Mouse (Mus musculus) stomach, embryonic 14.5 days (tissue): Measurements from ENCODE around the gene Hsdl2. TPM values are rescaled to one million over a fixed set of nuclear protein-coding genes. Genes with fewer than 3 reads are reported as not detected.

Source experiments
- ATAC-seq: fragments of 200-750 bp; cut with Nextera tagmentation; 2 replicates; pipeline ENCODE4 v1.8.0; 2017; ENCODE audit warnings: low read depth, moderate TSS enrichment; ENCODE audit not compliant: insufficient number of reproducible peaks, insufficient read depth, low FRiP score
- H3K27ac ChIP-seq: fragments of 300-500 bp; sonication (generic); 2 replicates; pipeline ENCODE4 v1.5.1; 2014; ENCODE audit warnings: mild to moderate bottlenecking, low read length, moderate library complexity, mixed read lengths
- H3K27me3 ChIP-seq: fragments of 300-500 bp; sonication (generic); 2 replicates; pipeline ENCODE4 v1.6.1; 2014; ENCODE audit warnings: low read length, control low read depth, mixed read lengths; ENCODE audit not compliant: control insufficient read depth, insufficient read depth
- H3K36me3 ChIP-seq: fragments of 300-500 bp; sonication (generic); 2 replicates; pipeline ENCODE4 v1.6.1; 2014; ENCODE audit warnings: mild to moderate bottlenecking, control low read depth, low read length, moderate library complexity, mixed read lengths; ENCODE audit not compliant: control insufficient read depth, insufficient read depth
- H3K4me1 ChIP-seq: fragments of 300-500 bp; sonication (generic); 2 replicates; pipeline ENCODE4 v1.6.1; 2014; ENCODE audit warnings: low read length, control low read depth, mixed read lengths; ENCODE audit not compliant: control insufficient read depth, insufficient read depth
- H3K4me2 ChIP-seq: fragments of 300-500 bp; sonication (generic); replicated peaks from 2 replicates; pipeline ENCODE4 v1.6.1; 2014; ENCODE audit warnings: low read depth, low read length, control low read depth
- H3K4me3 ChIP-seq: fragments of 300-500 bp; sonication (generic); 2 replicates; pipeline ENCODE4 v1.5.1; 2014; ENCODE audit warnings: low read depth, low read length, control low read depth
- H3K9ac ChIP-seq: fragments of 300-500 bp; sonication (generic); replicated peaks from 2 replicates; pipeline ENCODE4 v1.6.1; 2014; ENCODE audit warnings: low read depth, mild to moderate bottlenecking, control low read depth, low read length, moderate library complexity, mixed read lengths
- H3K9me3 ChIP-seq: fragments of 300-500 bp; sonication (generic); 2 replicates; pipeline ENCODE4 v1.6.1; 2016; ENCODE audit warnings: low read depth, low read length, control low read depth; ENCODE audit not compliant: control insufficient read depth
- WGBS: fragments of 180-500 bp; shearing (Covaris S2); extraction: QIAGEN DNeasy Blood & Tissue Kit; methylation state at CpG from one replicate; pipeline ENCODE4 v1.1.7; 2014; 5-methylcytosine and 5-hydroxymethylcytosine counted together
- polyA plus RNA-seq: library from polyadenylated mRNA; unstranded; fragments of >200 nt; fragmentation: Nextera tagmentation; extraction: Ambion mirVana; gene quantifications from 2 replicates; pipeline ENCODE4 v1.2.1, GENCODE M21; 2014

Gene Hsdl2
- polyA plus RNA-seq, 1 experiment from 2014 or later = 25.0 TPM

DNA sequence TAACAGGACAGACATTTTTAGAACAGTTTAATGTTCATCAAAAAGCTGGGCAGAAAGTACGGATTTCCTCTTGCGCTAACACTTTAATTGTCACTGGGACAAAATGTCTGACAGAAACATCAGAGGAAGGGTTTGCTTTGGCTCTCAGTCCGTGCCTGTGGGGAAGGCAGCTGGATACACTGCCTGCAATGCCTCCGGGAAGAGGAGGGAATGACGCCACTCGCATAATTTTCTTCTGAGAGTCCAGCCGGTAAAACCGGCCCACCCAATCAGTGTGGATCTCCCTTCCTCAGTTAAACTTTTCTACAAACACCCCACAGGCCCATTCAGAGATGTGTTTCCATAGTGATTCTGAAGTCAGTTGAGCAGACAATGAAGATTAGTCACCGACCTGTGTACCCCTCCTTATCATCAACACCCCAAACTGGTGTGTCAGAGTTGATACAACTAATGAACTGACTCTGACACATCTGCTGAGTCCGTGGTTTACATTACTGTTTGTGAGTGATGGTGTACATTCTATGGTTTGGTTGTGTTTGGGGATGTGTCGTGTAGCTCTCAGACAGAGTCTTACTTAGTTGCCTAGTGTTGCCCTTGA is 8.7 kb upstream of the Hsdl2 start:
- H3K9me3 ChIP-seq = no peaks in the 10 kb centered on the region
- no peaks in the 10 kb centered on the region for H3K27me3 ChIP-seq
- no peak overlapping the region for H3K4me2 ChIP-seq
- H3K9ac ChIP-seq = no peak overlapping the region
- no peak overlapping the region for H3K4me3 ChIP-seq
- ATAC-seq = no peak
- H3K4me1 ChIP-seq = no peaks in the 10 kb centered on the region
- WGBS = 87% methylated on average over 11 of the region's 11 CpGs
- no peaks in the 10 kb centered on the region for H3K36me3 ChIP-seq
- no peak overlapping the region for H3K27ac ChIP-seq

DNA sequence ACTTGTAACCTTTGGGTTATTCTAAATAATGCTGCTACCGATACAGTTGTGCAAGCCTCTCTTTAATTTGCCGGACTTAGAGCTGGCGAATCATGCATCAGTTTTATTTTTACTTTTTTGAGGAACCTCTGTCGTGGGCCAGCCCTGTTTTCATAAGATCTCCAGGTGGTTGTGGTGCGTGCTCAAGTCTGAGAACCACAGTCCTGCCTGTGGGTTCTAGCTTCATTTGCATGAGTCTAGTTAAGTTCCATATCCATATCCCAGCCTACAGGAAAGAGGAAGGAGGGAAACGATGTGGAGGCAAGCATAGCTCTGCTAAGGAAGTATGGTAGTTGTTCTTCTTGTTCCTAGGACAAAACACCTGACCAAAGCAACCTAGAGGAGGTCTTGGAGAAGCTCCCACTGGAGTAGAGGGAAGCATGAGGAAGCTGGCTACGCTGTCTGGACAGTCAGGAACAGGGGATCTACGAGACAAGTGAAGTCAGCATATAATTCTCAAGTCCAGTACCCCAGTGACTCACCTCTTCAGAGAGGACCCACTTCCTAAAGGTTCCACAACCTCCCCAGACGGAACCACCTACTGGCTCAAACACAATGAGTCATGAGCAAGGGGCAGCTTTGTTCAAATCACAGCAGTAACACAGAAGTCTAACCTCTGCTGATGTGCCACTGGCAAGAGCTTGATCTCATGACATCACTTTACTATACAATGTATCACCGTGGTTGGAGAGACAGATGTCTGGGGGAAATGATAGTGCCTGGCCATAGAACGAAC is 6.0 kb upstream of the Hsdl2 start:
- 82% methylated on average over 11 of the region's 11 CpGs for WGBS
- no peak overlapping the region for H3K4me3 ChIP-seq

DNA sequence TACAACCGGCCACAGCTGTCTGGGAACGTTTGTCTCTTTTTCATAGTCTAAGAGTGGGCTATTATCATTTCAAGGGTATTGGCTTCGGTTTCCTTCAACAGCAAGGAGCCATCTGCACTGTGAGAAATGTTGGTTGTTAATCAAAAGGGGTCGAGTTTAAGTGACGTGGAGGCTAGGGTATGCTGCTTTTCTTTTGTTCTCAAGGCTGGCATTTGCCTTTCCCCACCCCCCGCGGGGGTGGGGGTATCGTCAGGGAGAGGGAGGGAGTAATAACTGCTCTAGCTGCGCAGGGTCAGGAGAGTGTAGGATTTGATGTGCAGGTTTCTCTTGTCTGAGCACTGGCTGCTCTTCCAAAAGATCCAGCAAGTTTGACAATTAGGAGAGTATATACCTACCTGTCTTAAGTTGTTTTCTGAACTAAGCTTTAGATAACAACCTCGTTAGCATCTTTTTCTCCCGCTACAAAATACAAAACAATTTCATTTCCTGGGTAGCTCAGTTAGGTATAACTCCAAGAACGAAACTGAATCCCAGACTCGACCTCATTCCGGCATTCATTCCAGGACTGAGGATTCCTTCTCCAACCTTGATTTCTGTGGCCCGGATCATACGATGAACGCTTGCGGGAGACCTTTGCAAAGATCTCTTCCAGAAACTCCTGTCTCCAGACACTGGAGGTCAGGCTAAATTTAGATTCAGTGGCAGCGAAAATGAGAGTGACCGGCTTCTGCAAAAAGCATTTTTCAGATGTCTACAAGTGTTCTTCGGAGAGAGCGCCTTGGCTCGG is 675 bp upstream of the Hsdl2 start:
- peaks cover 3% of the 10 kb centered on the region; the same call in 1 of the 2 replicates for H3K4me1 ChIP-seq
- H3K4me2 ChIP-seq = peak overlapping the region; percentile 92
- no peaks in the 10 kb centered on the region for H3K36me3 ChIP-seq
- peak overlapping the region; percentile 83 for H3K27ac ChIP-seq
- no peak; the same call in 1 of the 2 replicates for ATAC-seq
- H3K4me3 ChIP-seq = peak overlapping the region; percentile 72
- no peaks in the 10 kb centered on the region for H3K9me3 ChIP-seq
- WGBS = under 1% methylated on average over 23 of the region's 23 CpGs
- no peaks in the 10 kb centered on the region for H3K27me3 ChIP-seq
- H3K9ac ChIP-seq = peak overlapping the region; percentile 43

More for the DNA sequence above, 6.0 kb upstream of the Hsdl2 start:
- no peak overlapping the region for H3K4me2 ChIP-seq
- H3K9me3 ChIP-seq = no peaks in the 10 kb centered on the region
- H3K4me1 ChIP-seq = no peaks in the 10 kb centered on the region
- H3K27me3 ChIP-seq = no peaks in the 10 kb centered on the region
- no peak overlapping the region for H3K27ac ChIP-seq
- H3K36me3 ChIP-seq = no peaks in the 10 kb centered on the region
- H3K9ac ChIP-seq = no peak overlapping the region
- ATAC-seq = no peak

DNA sequence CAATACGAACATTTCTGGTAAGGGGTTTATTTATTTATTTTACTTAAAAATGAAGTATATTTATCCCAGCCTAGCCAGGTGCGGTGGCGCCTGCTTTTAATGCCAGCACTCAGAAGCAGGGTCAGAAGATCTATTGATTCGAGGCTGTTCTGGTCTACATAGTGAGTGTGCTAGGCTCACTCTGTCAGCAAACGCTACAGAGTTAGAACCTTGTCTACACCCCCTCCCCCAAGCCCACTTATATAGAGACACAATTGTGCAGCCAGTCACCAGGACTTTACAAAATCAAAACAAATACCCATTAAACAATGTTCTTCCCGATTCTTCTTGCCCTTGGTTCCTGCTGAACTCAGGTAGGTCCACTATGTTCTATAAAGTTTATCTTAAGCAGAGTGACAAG is 823 bp downstream of the Hsdl2 start:
- Histone ChIP-seq H3K4me2 (peak overlapping the region; percentile 92), H3K27me3 (no peaks in the 10 kb centered on the region), H3K4me1 (peaks cover 3% of the 10 kb centered on the region; the same call in 1 of the 2 replicates), H3K9ac (no peak overlapping the region), H3K4me3 (peak overlapping the region; percentile 72), H3K36me3 (no peaks in the 10 kb centered on the region), H3K27ac (no peak overlapping the region), H3K9me3 (no peaks in the 10 kb centered on the region)
- no peak for ATAC-seq
- 15% methylated on average over 6 of the region's 6 CpGs for WGBS

DNA sequence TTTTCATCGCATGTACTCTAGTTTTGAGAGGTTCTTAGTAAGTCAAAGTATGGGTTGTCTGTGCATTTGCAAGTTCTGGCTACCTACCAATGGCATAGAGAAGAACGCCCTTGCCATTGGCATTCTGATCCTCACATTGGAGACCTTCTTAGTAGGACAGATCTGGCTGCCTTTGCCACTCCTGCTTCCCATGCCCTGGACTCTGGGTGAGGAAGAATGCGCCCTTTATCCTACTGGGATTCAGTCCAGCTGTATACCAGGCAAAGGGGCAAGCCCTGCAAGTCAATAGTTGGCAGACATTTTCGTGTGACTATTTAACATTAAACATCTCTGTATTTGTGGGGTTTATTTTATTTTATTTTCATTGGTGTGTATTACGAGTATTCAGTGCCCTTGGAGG is 3.7 kb downstream of the Hsdl2 start:
- H3K27ac ChIP-seq = no peak overlapping the region
- no peak overlapping the region for H3K9ac ChIP-seq
- no peak overlapping the region for H3K4me2 ChIP-seq
- WGBS = 88% methylated on average over 5 of the region's 5 CpGs
- H3K4me3 ChIP-seq = no peak overlapping the region
- H3K27me3 ChIP-seq = no peaks in the 10 kb centered on the region
- H3K9me3 ChIP-seq = no peaks in the 10 kb centered on the region
- no peak for ATAC-seq
- H3K4me1 ChIP-seq = peaks cover 3% of the 10 kb centered on the region; the same call in 1 of the 2 replicates
- H3K36me3 ChIP-seq = no peaks in the 10 kb centered on the region

DNA sequence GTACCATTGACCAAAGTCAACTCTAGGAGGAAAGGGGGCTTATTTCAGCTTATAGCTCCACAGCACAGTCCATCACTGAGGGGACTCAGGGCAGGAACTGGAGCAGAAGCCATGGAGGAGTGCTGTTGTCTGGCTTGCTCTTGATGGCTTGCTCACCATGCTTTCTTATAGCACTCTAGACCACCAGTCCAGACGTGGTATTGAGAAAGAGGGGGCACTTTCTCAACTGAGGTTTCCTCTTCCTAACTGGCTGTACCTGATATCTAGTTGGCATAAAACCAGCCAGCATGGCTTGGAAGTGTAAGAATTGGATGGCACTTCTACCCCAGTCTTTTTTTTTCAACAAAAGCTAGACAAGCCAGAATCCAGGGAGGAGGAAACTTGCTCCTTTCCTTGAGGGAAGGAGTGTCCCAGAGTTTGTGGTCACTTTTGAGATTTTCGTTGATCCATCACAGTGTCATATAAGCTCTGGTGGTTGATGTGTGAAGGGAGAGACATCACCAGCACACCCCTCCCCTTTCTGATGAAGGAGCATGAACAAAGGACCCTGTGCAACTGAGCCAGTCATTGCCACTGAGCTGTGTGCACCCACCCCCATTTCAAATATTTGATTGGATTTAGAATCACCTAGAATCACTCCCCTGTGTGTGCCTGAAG is 6.0 kb downstream of the Hsdl2 start:
- Histone ChIP-seq H3K36me3 (no peaks in the 10 kb centered on the region), H3K9me3 (no peaks in the 10 kb centered on the region), H3K27me3 (no peaks in the 10 kb centered on the region), H3K4me2 (no peak overlapping the region), H3K4me3 (no peak overlapping the region), H3K4me1 (no peaks in the 10 kb centered on the region), H3K27ac (no peak overlapping the region), H3K9ac (no peak overlapping the region)
- WGBS = 72% methylated on average over 2 of the region's 2 CpGs
- ATAC-seq = no peak; the same call in 1 of the 2 replicates

DNA sequence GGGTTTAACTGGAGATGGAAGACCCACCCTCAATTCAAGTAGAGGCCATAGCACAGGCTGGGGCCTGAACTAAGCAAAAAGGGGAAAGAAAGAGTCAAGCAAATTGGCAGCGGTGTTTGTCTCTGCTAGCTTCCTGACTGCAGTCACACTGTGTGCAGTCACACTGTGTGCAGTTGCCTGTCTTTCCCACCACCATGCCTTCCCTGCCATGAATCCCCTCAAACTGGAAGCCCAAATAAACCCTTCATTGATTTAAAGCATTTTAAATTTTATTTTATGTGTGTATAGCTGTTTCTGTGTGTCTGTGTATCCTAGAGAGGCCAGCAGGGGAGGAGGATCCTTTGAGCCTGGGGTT is 6.5 kb downstream of the Hsdl2 start:
- no peak overlapping the region for H3K4me3 ChIP-seq
- no peak overlapping the region for H3K27ac ChIP-seq
- no peaks in the 10 kb centered on the region for H3K27me3 ChIP-seq
- no peaks in the 10 kb centered on the region for H3K4me1 ChIP-seq
- H3K9ac ChIP-seq = no peak overlapping the region
- WGBS = 72% methylated on average over 1 of the region's 1 CpGs
- no peak for ATAC-seq
- H3K36me3 ChIP-seq = no peaks in the 10 kb centered on the region; the same call in 1 of the 2 replicates
- no peak overlapping the region for H3K4me2 ChIP-seq
- no peaks in the 10 kb centered on the region for H3K9me3 ChIP-seq

DNA sequence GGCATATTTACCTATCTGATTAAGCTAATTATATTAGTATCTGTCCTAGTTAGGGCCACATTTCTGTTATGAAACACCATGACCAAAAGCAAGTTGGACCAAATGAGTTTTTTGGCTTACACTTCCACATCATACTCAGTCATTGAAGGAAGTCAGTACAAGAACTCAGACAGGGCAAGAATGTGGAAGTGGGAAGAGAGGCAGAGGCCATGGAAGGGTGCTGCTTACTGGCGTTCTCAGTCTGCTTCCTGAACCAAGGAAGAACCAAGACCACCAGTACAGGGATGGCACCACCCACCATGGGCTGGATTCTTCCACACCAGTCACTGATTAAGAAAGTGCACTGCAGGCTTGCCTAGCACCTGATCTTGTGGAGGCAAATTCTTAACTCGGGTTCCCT is 13.3 kb downstream of the Hsdl2 start:
- Histone ChIP-seq H3K27ac (no peak overlapping the region), H3K4me2 (no peak overlapping the region), H3K4me3 (no peak overlapping the region), H3K36me3 (no peaks in the 10 kb centered on the region; the same call in 1 of the 2 replicates), H3K9me3 (no peaks in the 10 kb centered on the region), H3K4me1 (no peaks in the 10 kb centered on the region), H3K9ac (no peak overlapping the region), H3K27me3 (no peaks in the 10 kb centered on the region)
- no peak for ATAC-seq
- WGBS = 71% methylated on average over 2 of the region's 2 CpGs
